Mouse (Mus musculus) forebrain, embryonic 11.5 days (tissue): ENCODE measurements around the gene Map1lc3b. TPM values are rescaled to one million over a fixed set of nuclear protein-coding genes. Genes with fewer than 3 reads are reported as not detected.
A peak's percentile ranks its signal among the peaks of the same experiment; 100 is the strongest.

ENCODE experiments used
- ATAC-seq: fragments of 200-750 bp; cut with Nextera tagmentation; replicated peaks from 2 replicates; pipeline ENCODE4 v1.8.0; 2017; ENCODE audit warnings: moderate TSS enrichment; ENCODE audit not compliant: low FRiP score
- DNase-seq: peaks from one replicate; pipeline ENCODE4 v3.0.0-alpha.2; 2017; ENCODE audit warnings: low spot score
- H3K27ac ChIP-seq: fragments of 300-500 bp; sonication (generic); 2 replicates; pipeline ENCODE4 v1.5.1; 2014; ENCODE audit warnings: low read depth, low read length
- H3K27me3 ChIP-seq: fragments of 300-500 bp; sonication (generic); 2 replicates; pipeline ENCODE4 v1.6.1; 2014; ENCODE audit warnings: mild to moderate bottlenecking, low read length, mixed read lengths; ENCODE audit not compliant: control insufficient read depth, insufficient read depth
- H3K36me3 ChIP-seq: fragments of 300-500 bp; sonication (generic); 2 replicates; pipeline ENCODE4 v1.6.1; 2014; ENCODE audit warnings: mild to moderate bottlenecking, low read length, moderate library complexity, mixed read lengths; ENCODE audit not compliant: control insufficient read depth, insufficient read depth
- H3K4me1 ChIP-seq: fragments of 300-500 bp; sonication (generic); replicated peaks from 2 replicates; pipeline ENCODE4 v1.6.1; 2014; ENCODE audit warnings: low read length, mixed read lengths; ENCODE audit not compliant: control insufficient read depth, insufficient read depth
- H3K4me2 ChIP-seq: fragments of 300-500 bp; sonication (generic); 2 replicates; pipeline ENCODE4 v1.6.1; 2014; ENCODE audit warnings: low read depth, mild to moderate bottlenecking, low read length, moderate library complexity, mixed read lengths; ENCODE audit not compliant: severe bottlenecking
- H3K4me3 ChIP-seq: fragments of 300-500 bp; sonication (generic); 2 replicates; pipeline ENCODE4 v1.5.1; 2014; ENCODE audit warnings: low read depth, low read length
- H3K9ac ChIP-seq: fragments of 300-500 bp; sonication (generic); 2 replicates; pipeline ENCODE4 v1.6.1; 2014; ENCODE audit warnings: low read length
- H3K9me3 ChIP-seq: fragments of 300-500 bp; sonication (generic); 2 replicates; pipeline ENCODE4 v1.6.1; 2016; ENCODE audit warnings: low read length, mixed read lengths; ENCODE audit not compliant: control insufficient read depth
- WGBS: fragments of 180-500 bp; shearing (Covaris S2); extraction: QIAGEN DNeasy Blood & Tissue Kit; methylation state at CpG from one replicate; pipeline ENCODE4 v1.1.7; 2014; 5-methylcytosine and 5-hydroxymethylcytosine counted together
- polyA plus RNA-seq: library from polyadenylated mRNA; unstranded; fragments of >200 nt; fragmentation: Nextera tagmentation; extraction: Ambion mirVana; gene quantifications from 2 replicates; pipeline ENCODE4 v1.2.1, GENCODE M21; 2014

Gene Map1lc3b
- polyA plus RNA-seq, result 213 and 217 TPM in 2 replicates

- Histone ChIP-seq H3K27ac (peak within 1 kb of the TSS; percentile 25; the same call in 1 of the 2 replicates), H3K9me3 (no peaks in the 10 kb centered on the region), H3K27me3 (no peaks in the 10 kb centered on the region), H3K36me3 (no peaks in the 10 kb centered on the region), H3K4me1 (peaks cover 10% of the 10 kb centered on the region; the same call in 1 of the 2 replicates), H3K4me3 (peak within 1 kb of the TSS; percentile 90), H3K9ac (peak within 1 kb of the TSS; percentile 77), H3K4me2 (peak within 1 kb of the TSS; percentile 89)
- under 1% methylated on average over 87 of the region's 94 CpGs for WGBS
- DNase-seq (peak; percentile 97), ATAC-seq (peak; percentile 84)
These were observed at the start of gene Map1lc3b for GRCm38 (mm10) chr8:121590203-121591177. Map1lc3b (plus strand) TSS chr8:121590361.

GRCm38 (mm10) chr8:121541862-121542261 lies 48.3 kb upstream of the Map1lc3b start:
- Histone ChIP-seq H3K4me3 (no peak overlapping the region), H3K27me3 (no peaks in the 10 kb centered on the region), H3K36me3 (no peaks in the 10 kb centered on the region), H3K9ac (no peak overlapping the region), H3K4me1 (no peaks in the 10 kb centered on the region), H3K4me2 (no peak overlapping the region), H3K9me3 (no peaks in the 10 kb centered on the region), H3K27ac (no peak overlapping the region)
- ATAC-seq (no peak), DNase-seq (no peak)
- WGBS, result 83% methylated on average over 19 of the region's 19 CpGs

- Histone ChIP-seq H3K36me3 (no peaks in the 10 kb centered on the region), H3K9me3 (no peaks in the 10 kb centered on the region), H3K4me1 (no peaks in the 10 kb centered on the region), H3K27me3 (no peaks in the 10 kb centered on the region), H3K4me3 (no peak overlapping the region), H3K27ac (no peak overlapping the region), H3K4me2 (no peak overlapping the region), H3K9ac (no peak overlapping the region)
- DNase-seq (no peak), ATAC-seq (no peak)
- 75% methylated on average over 13 of the region's 13 CpGs for WGBS
These were observed 47.3 kb upstream of the Map1lc3b start for GRCm38 (mm10) chr8:121542901-121543300.

- Histone ChIP-seq H3K36me3 (no peaks in the 10 kb centered on the region), H3K9ac (no peak within 1 kb of the TSS)
- WGBS, result 91% methylated on average over 12 of the region's 12 CpGs
These were observed 45.8 kb upstream of the Map1lc3b start, which contains the start of gene 1700018B08Rik for GRCm38 (mm10) chr8:121544276-121544785. 1700018B08Rik (minus strand) TSS chr8:121544320.

GRCm38 (mm10) chr8:121544936-121545335 lies 45.2 kb upstream of the Map1lc3b start:
- Histone ChIP-seq H3K9me3 (no peaks in the 10 kb centered on the region), H3K36me3 (no peaks in the 10 kb centered on the region), H3K9ac (no peak overlapping the region), H3K4me3 (no peak overlapping the region), H3K4me2 (no peak overlapping the region), H3K27ac (no peak overlapping the region), H3K27me3 (no peaks in the 10 kb centered on the region), H3K4me1 (no peaks in the 10 kb centered on the region)
- ATAC-seq (no peak), DNase-seq (no peak)
- WGBS, result 78% methylated on average over 11 of the region's 11 CpGs

More at GRCm38 (mm10) chr8:121544276-121544785, 45.8 kb upstream of the Map1lc3b start, which contains the start of gene 1700018B08Rik:
- H3K4me1 ChIP-seq, result no peaks in the 10 kb centered on the region
- H3K27ac ChIP-seq, result no peak within 1 kb of the TSS
- no peaks in the 10 kb centered on the region for H3K27me3 ChIP-seq
- no peak within 1 kb of the TSS for H3K4me3 ChIP-seq
- H3K9me3 ChIP-seq, result no peaks in the 10 kb centered on the region
- ATAC-seq (no peak), DNase-seq (no peak)
- H3K4me2 ChIP-seq, result no peak within 1 kb of the TSS

DNA sequence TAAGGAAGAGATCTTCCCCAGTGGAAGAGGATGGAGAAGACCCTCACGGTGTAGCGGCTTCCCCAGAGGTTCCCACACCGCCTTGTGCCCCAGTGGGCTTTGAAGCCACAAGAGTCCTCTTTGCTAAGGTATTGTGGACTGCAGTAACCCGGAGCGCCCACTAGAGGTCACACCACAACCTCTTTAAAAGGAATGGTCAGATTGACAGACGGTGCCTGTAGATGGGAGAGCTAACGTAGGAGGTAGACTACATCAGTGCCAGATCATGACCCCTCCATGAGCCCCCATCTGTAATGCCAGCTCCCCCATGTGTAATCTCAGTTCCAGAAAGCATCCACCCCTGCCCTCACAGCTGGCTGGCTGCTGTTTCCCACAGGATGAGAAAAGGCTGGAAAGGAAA lies 43.0 kb upstream of the Map1lc3b start:
- ATAC-seq, result no peak
- no peak overlapping the region for H3K9ac ChIP-seq
- no peak overlapping the region for H3K4me2 ChIP-seq
- H3K27ac ChIP-seq, result no peak overlapping the region
- H3K4me1 ChIP-seq, result no peaks in the 10 kb centered on the region
- WGBS, result 9% methylated on average over 7 of the region's 7 CpGs
- no peaks in the 10 kb centered on the region for H3K9me3 ChIP-seq
- no peaks in the 10 kb centered on the region for H3K27me3 ChIP-seq
- H3K4me3 ChIP-seq, result no peak overlapping the region
- peak; percentile 88 for DNase-seq
- no peaks in the 10 kb centered on the region for H3K36me3 ChIP-seq

GRCm38 (mm10) chr8:121550056-121550455 lies 40.1 kb upstream of the Map1lc3b start:
- Histone ChIP-seq H3K27me3 (no peaks in the 10 kb centered on the region), H3K4me1 (no peaks in the 10 kb centered on the region), H3K4me2 (no peak overlapping the region), H3K36me3 (peaks cover 5% of the 10 kb centered on the region; the same call in 1 of the 2 replicates), H3K27ac (no peak overlapping the region), H3K9ac (no peak overlapping the region), H3K4me3 (no peak overlapping the region), H3K9me3 (no peaks in the 10 kb centered on the region)
- WGBS, result 95% methylated on average over 6 of the region's 6 CpGs
- ATAC-seq (no peak), DNase-seq (no peak)

- H3K36me3 ChIP-seq, result peaks cover 5% of the 10 kb centered on the region; the same call in 1 of the 2 replicates
These were observed 38.8 kb upstream of the Map1lc3b start for GRCm38 (mm10) chr8:121551065-121551985.

More at GRCm38 (mm10) chr8:121551065-121551985, 38.8 kb upstream of the Map1lc3b start:
- WGBS, result 72% methylated on average over 24 of the region's 24 CpGs
- Histone ChIP-seq H3K27ac (no peak overlapping the region), H3K9ac (no peak overlapping the region), H3K4me1 (no peaks in the 10 kb centered on the region), H3K4me2 (no peak overlapping the region), H3K9me3 (no peaks in the 10 kb centered on the region), H3K27me3 (no peaks in the 10 kb centered on the region), H3K4me3 (no peak overlapping the region)
- DNase-seq, result no peak
- no peak for ATAC-seq
